Comparison of ENCODE assay signal across 9 mouse cellular contexts in genomic region chr3:117360528-117360927, GRCm38 (mm10). TPM values are rescaled to one million over a fixed set of nuclear protein-coding genes. Genes with fewer than 3 reads are reported as not detected.
DNase-seq lines count a peak whose midpoint lies in the region; ATAC-seq and TF ChIP-seq lines count a peak whose summit lies in the region.
"Had no signal": no experiment of that assay in that cellular context is flagged by ENCODE, and none has a peak within 500 bp of the region (broad histone marks: within the 10 kb centered on the region; RNA-seq: fewer than 3 reads in every experiment).

TSS of gene Plppr4 (minus strand) at chr3:117360876.

- 42% methylated on average over 5 of the region's 5 CpGs for WGBS in heart, embryonic 12.5 days
- 29% methylated on average over 5 of the region's 5 CpGs for WGBS in hindbrain, embryonic 14.5 days

- no peak within 1 kb of the TSS for H3ac ChIP-seq in myocyte (ENCODE audit: control insufficient read depth, insufficient read length)

- peak within 1 kb of the TSS; percentile 93 for H3K4me2 ChIP-seq in heart, embryonic 12.5 days
- peak within 1 kb of the TSS; percentile 66 for H3K4me2 ChIP-seq in hindbrain, embryonic 14.5 days (replicated peaks)
- peak within 1 kb of the TSS; percentile 42 for H3K4me2 ChIP-seq in myocyte (ENCODE audit: low read depth)

- no peak for TF ChIP-seq CTCF in cortical plate, adult 2 months (IDR thresholded peaks at IDR 0.05; ENCODE audit: extremely low read depth, insufficient read depth, low read length)

- no peak for TF ChIP-seq POLR2A in cortical plate, adult 2 months (IDR thresholded peaks at IDR 0.05; ENCODE audit: extremely low read depth, insufficient read depth, low read length)
- TF ChIP-seq POLR2A in myocyte (IDR thresholded peaks at IDR 0.05; ENCODE audit: insufficient read length, low read depth): no peak

- peaks cover 4% of the 10 kb centered on the region for H3K4me1 ChIP-seq in heart, embryonic 12.5 days (replicated peaks)
- H3K4me1 ChIP-seq in cortical plate, adult 2 months (ENCODE audit: control insufficient read depth, insufficient read depth, low read length): peaks cover 4% of the 10 kb centered on the region
- H3K4me1 ChIP-seq in hindbrain, embryonic 14.5 days (replicated peaks; ENCODE audit: control insufficient read depth, insufficient read depth, low read length): peaks cover 6% of the 10 kb centered on the region

- no peaks in the 10 kb centered on the region for H3K9me3 ChIP-seq in heart, embryonic 12.5 days (replicated peaks)
- no peaks in the 10 kb centered on the region for H3K9me3 ChIP-seq in hindbrain, embryonic 14.5 days (ENCODE audit: control insufficient read depth, low read length)

- no peaks in the 10 kb centered on the region for H3K36me3 ChIP-seq in heart, embryonic 12.5 days
- no peaks in the 10 kb centered on the region for H3K36me3 ChIP-seq in hindbrain, embryonic 14.5 days (replicated peaks; ENCODE audit: control insufficient read depth, insufficient read depth)
- no peaks in the 10 kb centered on the region for H3K36me3 ChIP-seq in myocyte (ENCODE audit: control insufficient read depth, insufficient read depth)

- ATAC-seq in heart, embryonic 12.5 days (ENCODE audit: insufficient number of reproducible peaks, low FRiP score): 0 out of 2 replicates have a peak, but pooled peaks have one; percentile 5
- no peak for ATAC-seq in hindbrain, embryonic 14.5 days (ENCODE audit: low FRiP score)
- no peak for ATAC-seq in CD4-positive, CD25-positive, alpha-beta regulatory T cell, adult 4 months

- H3K4me3 ChIP-seq in heart, embryonic 12.5 days: peak within 1 kb of the TSS; percentile 63
- H3K4me3 ChIP-seq in cortical plate, adult 2 months (ENCODE audit: insufficient read depth, low read length): peak within 1 kb of the TSS; percentile 96
- H3K4me3 ChIP-seq in hindbrain, embryonic 14.5 days (replicated peaks; ENCODE audit: low read length): peak within 1 kb of the TSS; percentile 66
- no peak within 1 kb of the TSS for H3K4me3 ChIP-seq in myocyte

- H3K9ac ChIP-seq in heart, embryonic 12.5 days: peak within 1 kb of the TSS; percentile 68
- peak within 1 kb of the TSS; percentile 82 for H3K9ac ChIP-seq in hindbrain, embryonic 14.5 days

- H3K27ac ChIP-seq in heart, embryonic 12.5 days (ENCODE audit: poor library complexity, severe bottlenecking): no peak within 1 kb of the TSS
- H3K27ac ChIP-seq in cortical plate, adult 2 months (ENCODE audit: insufficient read depth, low read length): peak within 1 kb of the TSS; percentile 99
- peak within 1 kb of the TSS; percentile 76 for H3K27ac ChIP-seq in hindbrain, embryonic 14.5 days

- DNase-seq in heart, adult 11 months: no peak
- DNase-seq in hindbrain, embryonic 14.5 days (ENCODE audit: low spot score): no peak
- DNase-seq in left cerebral cortex, adult 8-10 months (ENCODE audit: low spot score in 2 of 2): peak in 1 of 2 experiments; percentile 33
- DNase-seq in c-Kit-positive CD71-positive TER-119-positive erythroid progenitor cells, embryonic 14.5 days (ENCODE audit: low spot score): no peak

- H3K79me2 ChIP-seq in myocyte (ENCODE audit: control insufficient read depth, insufficient read depth): no peaks in the 10 kb centered on the region

- H3K27me3 ChIP-seq in heart, embryonic 12.5 days (replicated peaks): 0 out of 2 replicates have a peak, but pooled peaks cover 5% of the 10 kb centered on the region
- H3K27me3 ChIP-seq in hindbrain, embryonic 14.5 days (ENCODE audit: control insufficient read depth, insufficient read depth, low read length): no peaks in the 10 kb centered on the region
- peaks cover 9% of the 10 kb centered on the region for H3K27me3 ChIP-seq in myocyte (ENCODE audit: control insufficient read depth, insufficient read depth, insufficient read length)

TF ChIP-seq in myocyte, 11 proteins besides CTCF, POLR2A, EP300 and RAD21:
- TF ChIP-seq REST (IDR thresholded peaks at IDR 0.05; ENCODE audit: insufficient read depth, insufficient read length) (no peak), TCF12 (IDR thresholded peaks at IDR 0.05; ENCODE audit: insufficient read depth, poor library complexity, severe bottlenecking) (no peak), E2F4 (IDR thresholded peaks at IDR 0.05; ENCODE audit: insufficient read depth) (no peak), USF1 (IDR thresholded peaks at IDR 0.05; ENCODE audit: low read depth) (no peak), MAX (IDR thresholded peaks at IDR 0.05; ENCODE audit: low read depth) (no peak), SRF (IDR thresholded peaks at IDR 0.05; ENCODE audit: control insufficient read depth, insufficient read length, low read depth) (no peak), TCF3 (IDR thresholded peaks at IDR 0.05; ENCODE audit: insufficient read length, low read depth) (no peak), CEBPB (IDR thresholded peaks at IDR 0.05; ENCODE audit: insufficient read depth, poor library complexity, severe bottlenecking) (no peak), MYOD1 (IDR thresholded peaks at IDR 0.05; ENCODE audit: control insufficient read depth in 1 of 3, insufficient read length in 2 of 3, low read depth in 2 of 3) (no peak), POLR2AphosphoS2 (IDR thresholded peaks at IDR 0.05; ENCODE audit: insufficient read length, low read depth) (no peak)

RNA-seq across cellular contexts. Expression of gene Plppr4, which starts in this region (rescaled TPM):
- 0.55 and 0.60 TPM in 2 replicates for polyA plus RNA-seq in heart, embryonic 12.5 days (2016; fragmentation: Nextera tagmentation; extraction: Ambion mirVana)
- 85.7 and 95.5 TPM in 2 replicates for polyA plus RNA-seq in cortical plate, adult 2 months (2012; rRNA removed)
- 19.2 and 23.4 TPM in 2 replicates for polyA plus RNA-seq in hindbrain, embryonic 14.5 days (2014; fragmentation: Nextera tagmentation; extraction: Ambion mirVana)
- total RNA-seq in left cerebral cortex, adult 8-10 months (2022): 100 to 1,000 TPM; 147 to 156 (median 148) TPM
- polyA plus RNA-seq in myocyte (2012; fragmentation: generic; extraction: Trizol): not detected
- polyA plus RNA-seq in CD4-positive, CD25-positive, alpha-beta regulatory T cell, adult 4 months (2017; shearing (Covaris generic)): not detected
- total RNA-seq: hematopoietic stem cell, adult 5-6 weeks had no signal

Comparison
In these comparisons a context has a peak if more than half of its experiments do, and no peak if none do; other contexts are left out.
1. RNA of gene Plppr4 (polyA plus RNA-seq): 85.7 to 95.5 TPM in cortical plate, adult 2 months and 19.2 to 23.4 TPM in hindbrain, embryonic 14.5 days; 0.55 to 0.60 TPM in heart, embryonic 12.5 days, not detected in CD4-positive, CD25-positive, alpha-beta regulatory T cell, adult 4 months and not detected in myocyte (single experiment); every median in the first group is over 10 times any median in the second.
2. Peak in ATAC-seq, H3K4me3 ChIP-seq, H3K9ac ChIP-seq and H3K4me2 ChIP-seq in heart, embryonic 12.5 days; RNA of the gene not detected or under 1 TPM.
3. H3K4me2 ChIP-seq: peak in every context shown above with its lines; median percentile 93 in heart, embryonic 12.5 days; 66 in hindbrain, embryonic 14.5 days; 42 in myocyte.